Mouse (Mus musculus) urinary bladder, postnatal 14 days (tissue): Measurements from ENCODE around the gene Paqr8.

ENCODE experiments used
- DNase-seq: peaks from one replicate; pipeline ENCODE4 v3.0.0; 2021; ENCODE audit warnings: low spot score

Gene Paqr8

GRCm38 (mm10) chr1:20973389-20973788, 83.0 kb downstream of the Paqr8 start:
- DNase-seq: no peak

GRCm38 (mm10) chr1:20974341-20975135, 84.1 kb downstream of the Paqr8 start:
- DNase-seq: no peak

- DNase-seq: no peak
Observed at GRCm38 (mm10) chr1:20980553-20980952, 90.1 kb downstream of the Paqr8 start.

GRCm38 (mm10) chr1:20981764-20982163, 91.4 kb downstream of the Paqr8 start:
- DNase-seq: no peak

GRCm38 (mm10) chr1:20984103-20984502, 93.7 kb downstream of the Paqr8 start:
- no peak for DNase-seq

- no peak for DNase-seq
Observed at GRCm38 (mm10) chr1:20984582-20984981, 94.2 kb downstream of the Paqr8 start.

- no peak for DNase-seq
Observed at GRCm38 (mm10) chr1:20986378-20987056, 96.1 kb downstream of the Paqr8 start.
